Mouse (Mus musculus) lung, postnatal 0 days (tissue): Measurements from ENCODE around the gene Klrg2.

ENCODE experiments used
- CTCF ChIP-seq: IDR thresholded peaks from 2 replicates; pipeline ENCODE4 v1.5.1; 2016; ENCODE audit warnings: antibody characterized with exemption, mild to moderate bottlenecking
- EP300 ChIP-seq: IDR thresholded peaks from 2 replicates; pipeline ENCODE4 v1.6.1; 2016; ENCODE audit warnings: antibody characterized with exemption, mild to moderate bottlenecking, control low read depth

- no peak for TF ChIP-seq CTCF
- no peak for TF ChIP-seq EP300
These were observed 9.6 kb downstream of the Klrg2 start for GRCm38 (mm10) chr6:38627486-38627885.
